Mouse (Mus musculus): ENCODE results near the gene AW011738. TPM values are rescaled to one million over a fixed set of nuclear protein-coding genes. Genes with fewer than 3 reads are reported as not detected.
A peak's percentile ranks its signal among the peaks of the same experiment; 100 is the strongest.

Gene AW011738
- polyA plus RNA-seq, 1 experiment: 6.8 TPM

DNA sequence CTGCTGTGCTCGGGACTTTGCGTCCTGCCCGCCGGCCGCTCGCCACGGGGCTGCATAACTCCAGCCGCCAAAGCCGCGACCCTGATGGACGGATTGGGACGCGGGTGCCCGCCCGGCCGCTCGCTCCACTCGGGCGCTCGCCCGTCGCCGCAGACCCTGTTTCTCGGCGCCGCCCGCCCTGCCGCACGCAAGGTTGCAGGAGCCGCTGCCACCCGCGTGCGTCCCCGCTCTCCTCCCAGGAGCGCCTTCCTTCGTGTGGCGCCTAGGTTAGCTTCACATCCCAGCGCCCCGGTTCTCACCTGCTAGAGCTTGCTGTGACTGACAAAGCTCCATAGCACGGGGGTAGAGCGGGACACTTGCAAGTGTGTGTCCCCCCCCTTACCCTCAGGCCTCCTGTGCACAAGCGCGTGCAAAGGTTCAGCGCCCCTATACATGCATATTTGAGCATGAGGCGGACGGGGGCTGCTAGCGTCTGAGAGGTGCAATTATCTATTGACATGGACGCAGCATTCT lies 31.7 kb downstream of the AW011738 start, which contains the start of gene Plekhn1:
Gene Plekhn1 (minus strand): TSS at position 157 of the 513 bp plus-strand sequence.
- Histone ChIP-seq H3K4me1 (ENCODE audit: control insufficient read depth, insufficient read depth, low read length) (peaks cover 3% of the 10 kb centered on the region; the same call in 1 of the 2 replicates), H3K27ac (ENCODE audit: insufficient read depth, low read length) (peak within 1 kb of the TSS; percentile 87), H3K4me3 (replicated peaks; ENCODE audit: insufficient read depth, low read depth, low read length) (peak within 1 kb of the TSS; percentile 81), H3K27me3 (ENCODE audit: control insufficient read depth, insufficient read depth, low read length) (no peaks in the 10 kb centered on the region)
- peak; percentile 41; the same call in 1 of the 2 replicates for TF ChIP-seq POLR2A (IDR thresholded peaks at IDR 0.05; ENCODE audit: borderline replicate concordance, insufficient read depth, low read length)
- TF ChIP-seq CTCF (IDR thresholded peaks at IDR 0.05; ENCODE audit: borderline replicate concordance, insufficient read depth, low read depth, low read length): no peak
- DNase-seq: peak; percentile 87
- WGBS: under 1% methylated on average over 48 of the region's 48 CpGs

DNA sequence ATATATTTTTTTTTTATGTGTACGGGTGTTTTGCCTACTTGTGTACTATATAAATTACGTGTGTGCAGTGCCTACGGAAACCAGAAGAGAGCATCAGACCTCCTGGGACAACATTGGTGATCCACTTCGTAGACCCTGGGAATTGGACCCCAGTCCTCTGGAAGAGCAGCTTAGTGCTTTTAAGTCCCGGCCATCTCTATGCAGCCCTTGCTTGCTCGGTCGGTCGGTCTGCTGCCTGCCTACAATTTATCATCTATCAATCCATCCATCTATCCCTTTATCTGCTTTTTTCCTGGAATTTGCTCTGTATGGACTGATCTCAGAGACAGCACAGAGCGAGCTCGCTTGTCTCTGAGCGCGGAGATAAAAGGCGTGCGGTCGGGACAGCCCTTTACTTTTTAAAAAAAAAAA lies 32.3 kb downstream of the AW011738 start:
- no peak for TF ChIP-seq POLR2A (IDR thresholded peaks at IDR 0.05; ENCODE audit: borderline replicate concordance, insufficient read depth, low read length)
- no peak for TF ChIP-seq CTCF (IDR thresholded peaks at IDR 0.05; ENCODE audit: borderline replicate concordance, insufficient read depth, low read depth, low read length)
- no peaks in the 10 kb centered on the region for H3K27me3 ChIP-seq (ENCODE audit: control insufficient read depth, insufficient read depth, low read length)
- H3K27ac ChIP-seq (ENCODE audit: insufficient read depth, low read length): peak overlapping the region; percentile 62
- WGBS: under 1% methylated on average over 15 of the region's 15 CpGs
- peaks cover 3% of the 10 kb centered on the region; the same call in 1 of the 2 replicates for H3K4me1 ChIP-seq (ENCODE audit: control insufficient read depth, insufficient read depth, low read length)
- DNase-seq: peak in 1 of 2 experiments; percentile 50
- H3K4me3 ChIP-seq (replicated peaks; ENCODE audit: insufficient read depth, low read depth, low read length): peak overlapping the region; percentile 56

DNA sequence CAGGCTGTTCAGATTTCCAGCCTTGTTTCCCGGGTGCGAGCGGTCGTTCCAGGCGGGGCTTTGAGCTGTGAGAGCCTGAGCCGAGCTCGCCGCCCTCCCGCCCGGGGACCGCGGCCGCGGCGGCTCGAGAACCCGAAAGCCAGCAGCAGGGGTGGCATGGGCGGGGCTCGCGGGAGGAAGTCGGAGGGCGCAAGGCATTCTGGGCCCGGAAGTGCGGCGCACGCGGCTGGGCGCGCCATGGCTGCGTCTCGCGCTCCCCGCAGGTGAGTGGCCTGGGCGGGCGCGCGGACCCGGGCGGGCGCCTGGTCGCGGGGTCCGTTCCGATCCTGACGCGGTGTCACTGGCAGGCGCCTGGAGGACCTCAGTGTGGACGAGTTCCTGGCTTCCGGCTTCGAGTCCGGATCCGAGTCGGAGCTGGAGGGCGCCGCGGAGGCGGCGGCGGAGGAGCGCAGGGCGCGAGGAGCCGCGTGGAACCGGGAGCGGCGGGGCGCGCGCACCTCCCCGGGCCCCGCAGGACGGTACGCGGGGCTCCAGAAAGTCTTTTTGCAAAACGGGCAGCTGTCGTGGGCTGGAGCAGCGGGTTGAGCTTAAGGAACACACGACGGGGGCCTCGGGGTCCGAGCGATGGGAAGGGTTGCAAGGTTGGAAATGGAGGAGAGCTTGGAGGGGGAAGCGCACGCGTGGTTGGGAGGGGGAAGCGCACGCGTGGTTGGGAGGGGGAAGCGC lies 32.9 kb downstream of the AW011738 start, which contains the start of gene Noc2l:
Gene Noc2l (plus strand): TSS at position 203 of the 726 bp plus-strand sequence.
- under 1% methylated on average over 90 of the region's 90 CpGs for WGBS
- TF ChIP-seq POLR2A (IDR thresholded peaks at IDR 0.05; ENCODE audit: borderline replicate concordance, insufficient read depth, low read length) (peak; percentile 77), CTCF (IDR thresholded peaks at IDR 0.05; ENCODE audit: borderline replicate concordance, insufficient read depth, low read depth, low read length) (no peak)
- peak; percentile 92 to 93 for DNase-seq
- H3K4me3 ChIP-seq (replicated peaks; ENCODE audit: insufficient read depth, low read depth, low read length): peak within 1 kb of the TSS; percentile 78
- H3K27me3 ChIP-seq (ENCODE audit: control insufficient read depth, insufficient read depth, low read length): no peaks in the 10 kb centered on the region
- H3K27ac ChIP-seq (ENCODE audit: insufficient read depth, low read length): peak within 1 kb of the TSS; percentile 87
- peaks cover 3% of the 10 kb centered on the region; the same call in 1 of the 2 replicates for H3K4me1 ChIP-seq (ENCODE audit: control insufficient read depth, insufficient read depth, low read length)

DNA sequence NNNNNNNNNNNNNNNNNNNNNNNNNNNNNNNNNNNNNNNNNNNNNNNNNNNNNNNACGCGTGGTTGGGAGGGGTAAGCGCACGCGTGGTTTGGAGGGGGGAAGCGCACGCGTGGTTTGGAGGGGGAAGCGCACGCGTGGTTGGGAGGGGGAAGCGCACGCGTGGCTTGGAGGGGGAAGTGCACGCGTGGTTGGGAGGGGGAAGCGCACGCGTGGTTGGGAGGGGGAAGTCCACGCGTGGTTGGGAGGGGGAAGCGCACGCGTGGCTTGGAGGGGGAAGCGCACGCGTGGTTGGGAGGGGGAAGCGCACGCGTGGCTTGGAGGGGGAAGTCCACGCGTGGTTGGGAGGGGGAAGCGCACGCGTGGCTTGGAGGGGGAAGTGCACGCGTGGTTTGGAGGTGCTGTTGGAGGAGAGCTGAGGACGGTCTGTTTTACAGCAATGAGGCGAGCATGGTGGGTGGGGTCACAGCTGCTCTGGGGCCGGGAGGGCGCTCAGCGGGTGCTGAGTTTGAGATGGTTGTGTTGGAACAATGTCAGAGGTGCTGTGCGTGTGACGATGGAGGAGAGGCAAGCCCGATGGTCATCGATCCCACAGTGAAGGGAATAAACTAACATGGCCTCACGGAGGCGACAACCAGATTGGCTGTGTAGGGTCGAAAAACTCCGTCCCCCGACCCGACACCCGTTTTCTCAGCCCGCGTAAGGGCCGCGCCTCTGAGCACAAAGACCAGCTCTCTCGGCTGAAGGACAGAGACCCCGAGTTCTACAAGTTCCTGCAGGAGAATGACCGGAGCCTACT lies 33.7 kb downstream of the AW011738 start:
- H3K4me3 ChIP-seq (replicated peaks; ENCODE audit: insufficient read depth, low read depth, low read length): peak overlapping the region; percentile 69
- TF ChIP-seq POLR2A (IDR thresholded peaks at IDR 0.05; ENCODE audit: borderline replicate concordance, insufficient read depth, low read length): no peak
- no peak for TF ChIP-seq CTCF (IDR thresholded peaks at IDR 0.05; ENCODE audit: borderline replicate concordance, insufficient read depth, low read depth, low read length)
- DNase-seq: no peak
- no peaks in the 10 kb centered on the region for H3K27me3 ChIP-seq (ENCODE audit: control insufficient read depth, insufficient read depth, low read length)
- peaks cover 3% of the 10 kb centered on the region; the same call in 1 of the 2 replicates for H3K4me1 ChIP-seq (ENCODE audit: control insufficient read depth, insufficient read depth, low read length)
- H3K27ac ChIP-seq (ENCODE audit: insufficient read depth, low read length): no peak overlapping the region
- WGBS: 13% methylated on average over 58 of the region's 60 CpGs

DNA sequence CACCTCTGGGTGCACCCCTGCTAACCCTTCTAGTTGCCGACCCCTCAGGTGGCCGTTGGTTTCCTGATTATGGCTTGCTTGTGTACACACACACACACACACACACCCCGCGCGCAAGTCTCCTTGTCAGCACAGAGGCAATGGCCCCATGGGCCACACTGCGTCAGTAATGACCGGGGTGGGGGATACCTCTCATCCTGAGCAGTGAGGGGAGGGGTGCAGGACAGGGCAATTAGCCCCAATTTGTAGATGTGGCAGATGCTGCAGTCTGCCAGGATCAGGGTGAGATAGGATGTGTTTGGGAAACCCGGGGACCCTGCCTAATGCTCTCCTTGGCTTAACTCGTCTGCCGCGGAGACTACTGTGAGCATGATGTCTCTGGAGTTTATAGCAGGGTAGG lies 46.5 kb downstream of the AW011738 start:
- Histone ChIP-seq H3K4me3 (replicated peaks; ENCODE audit: insufficient read depth, low read depth, low read length) (no peak overlapping the region), H3K27me3 (ENCODE audit: control insufficient read depth, insufficient read depth, low read length) (no peaks in the 10 kb centered on the region; the same call in 1 of the 2 replicates), H3K4me1 (ENCODE audit: control insufficient read depth, insufficient read depth, low read length) (0 out of 2 replicates have a peak, but pooled peaks cover 3% of the 10 kb centered on the region), H3K27ac (ENCODE audit: insufficient read depth, low read length) (no peak overlapping the region)
- DNase-seq: no peak
- TF ChIP-seq CTCF (IDR thresholded peaks at IDR 0.05; ENCODE audit: borderline replicate concordance, insufficient read depth, low read depth, low read length): no peak
- TF ChIP-seq POLR2A (IDR thresholded peaks at IDR 0.05; ENCODE audit: borderline replicate concordance, insufficient read depth, low read length): no peak
- 77% methylated on average over 11 of the region's 11 CpGs for WGBS

DNA sequence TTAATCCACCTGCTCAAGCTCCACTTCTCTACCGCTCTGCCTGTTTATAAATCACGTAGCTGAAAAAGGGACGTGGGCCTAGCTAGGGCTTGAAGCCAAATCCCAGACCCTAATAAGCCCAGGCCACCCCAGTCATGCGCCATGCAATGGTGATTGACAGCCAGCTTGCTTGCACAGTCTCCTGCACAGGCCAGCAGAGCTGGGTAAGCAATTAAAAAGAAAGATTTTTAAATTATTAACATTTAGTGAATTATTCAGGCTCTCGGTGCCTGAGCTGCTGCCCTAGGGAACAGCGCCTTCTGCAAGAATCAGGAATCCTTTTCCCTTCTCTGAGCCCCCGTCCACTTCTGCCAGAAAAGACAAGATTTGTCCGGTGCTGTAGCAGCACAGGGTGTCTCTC lies 48.0 kb downstream of the AW011738 start:
- no peak for DNase-seq
- Histone ChIP-seq H3K27ac (ENCODE audit: insufficient read depth, low read length) (no peak overlapping the region), H3K27me3 (ENCODE audit: control insufficient read depth, insufficient read depth, low read length) (no peaks in the 10 kb centered on the region; the same call in 1 of the 2 replicates), H3K4me3 (replicated peaks; ENCODE audit: insufficient read depth, low read depth, low read length) (no peak overlapping the region), H3K4me1 (ENCODE audit: control insufficient read depth, insufficient read depth, low read length) (0 out of 2 replicates have a peak, but pooled peaks cover 3% of the 10 kb centered on the region)
- no peak for TF ChIP-seq POLR2A (IDR thresholded peaks at IDR 0.05; ENCODE audit: borderline replicate concordance, insufficient read depth, low read length)
- 58% methylated on average over 8 of the region's 8 CpGs for WGBS

DNA sequence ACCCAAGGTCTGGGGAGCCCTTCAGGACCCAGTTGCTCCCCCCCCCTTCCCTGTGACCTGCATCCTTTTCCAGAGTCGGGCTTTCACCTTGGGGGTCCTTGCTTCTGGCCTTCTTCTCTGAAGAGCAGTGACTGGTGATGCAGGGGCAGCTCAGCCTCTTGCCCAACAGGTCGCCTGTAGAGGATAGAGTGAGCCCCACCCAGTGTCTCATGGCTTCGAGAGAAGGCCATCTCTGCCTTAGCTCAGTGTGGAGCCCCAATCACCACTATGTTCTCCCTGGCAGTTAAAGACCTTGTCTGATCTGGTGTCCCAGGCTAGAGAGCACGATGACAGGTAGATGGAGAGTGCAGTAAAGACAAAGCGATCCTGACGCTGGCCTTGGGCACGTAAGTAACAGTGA lies 49.0 kb downstream of the AW011738 start:
- Histone ChIP-seq H3K4me3 (replicated peaks; ENCODE audit: insufficient read depth, low read depth, low read length) (no peak overlapping the region), H3K4me1 (ENCODE audit: control insufficient read depth, insufficient read depth, low read length) (0 out of 2 replicates have a peak, but pooled peaks cover 3% of the 10 kb centered on the region), H3K27me3 (ENCODE audit: control insufficient read depth, insufficient read depth, low read length) (no peaks in the 10 kb centered on the region; the same call in 1 of the 2 replicates), H3K27ac (ENCODE audit: insufficient read depth, low read length) (no peak overlapping the region)
- TF ChIP-seq CTCF (IDR thresholded peaks at IDR 0.05; ENCODE audit: borderline replicate concordance, insufficient read depth, low read depth, low read length) (no peak), POLR2A (IDR thresholded peaks at IDR 0.05; ENCODE audit: borderline replicate concordance, insufficient read depth, low read length) (no peak)
- WGBS: 35% methylated on average over 7 of the region's 7 CpGs
- no peak for DNase-seq

Data from cerebellum, adult 2 months (tissue).